ENCODE assay signal across 11 mouse cellular contexts in the genomic region with DNA sequence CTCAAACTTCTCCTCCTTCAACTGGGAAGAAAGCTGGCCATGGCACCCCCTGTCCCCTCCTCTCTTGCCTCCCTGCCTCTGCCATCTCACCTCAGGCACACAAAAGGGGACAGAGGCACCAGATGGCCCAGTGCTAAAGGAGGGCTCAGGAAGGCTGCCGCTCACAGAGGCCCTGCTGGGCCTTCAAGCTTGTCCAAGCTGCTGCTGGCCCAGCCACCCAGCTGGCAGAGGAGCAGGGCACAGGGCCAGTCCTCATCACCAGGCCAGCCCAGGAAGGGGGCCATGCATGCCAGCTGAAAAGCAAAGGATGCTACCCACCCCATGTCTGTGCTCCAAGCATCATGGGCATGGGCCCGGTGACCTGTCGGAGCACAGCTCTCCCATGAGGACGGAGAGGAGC. TPM values are rescaled to one million over a fixed set of nuclear protein-coding genes. Genes with fewer than 3 reads are reported as not detected.
DNase-seq lines count a peak whose midpoint lies in the region; ATAC-seq and TF ChIP-seq lines count a peak whose summit lies in the region.
"Had no signal": no experiment of that assay in that cellular context is flagged by ENCODE, and none has a peak within 500 bp of the region (broad histone marks: within the 10 kb centered on the region; RNA-seq: fewer than 3 reads in every experiment).

No protein-coding gene starts in this region.

- no peak overlapping the region for H3K4me2 ChIP-seq in midbrain, embryonic 13.5 days (replicated peaks)
- H3K4me2 ChIP-seq: limb, embryonic 12.5 days; lung, embryonic 15.5 days had no signal

- H3K36me3 ChIP-seq in forebrain, embryonic 10.5 days (replicated peaks) = no peaks in the 10 kb centered on the region
- no peaks in the 10 kb centered on the region for H3K36me3 ChIP-seq in midbrain, embryonic 13.5 days
- H3K36me3 ChIP-seq: limb, embryonic 12.5 days; lung, embryonic 15.5 days had no signal

- H3K9ac ChIP-seq in midbrain, embryonic 13.5 days (replicated peaks) = no peak overlapping the region
- H3K9ac ChIP-seq: limb, embryonic 12.5 days; lung, embryonic 15.5 days had no signal

- H3K9me3 ChIP-seq in forebrain, embryonic 10.5 days = no peaks in the 10 kb centered on the region
- H3K9me3 ChIP-seq in midbrain, embryonic 13.5 days = no peaks in the 10 kb centered on the region
- H3K9me3 ChIP-seq: limb, embryonic 12.5 days; lung, embryonic 15.5 days had no signal

- intact Hi-C loops in left cerebral cortex, adult 2 months (cut with DNase I) = no loop called here

- H3K4me1 ChIP-seq in forebrain, embryonic 10.5 days = peaks cover 49% of the 10 kb centered on the region
- peaks cover 24% of the 10 kb centered on the region for H3K4me1 ChIP-seq in midbrain, embryonic 13.5 days (replicated peaks)

- peak in 1 of 2 experiments; percentile 40 for DNase-seq in layer of hippocampus, adult 2 months (ENCODE audit: low spot score in 2 of 2)
- DNase-seq in layer of hippocampus, adult 9-10 months (ENCODE audit: low spot score) = no peak
- DNase-seq in cerebellum, adult 11-12 months = peak; percentile 91
- DNase-seq in forebrain, embryonic 10.5 days (ENCODE audit: extremely low spot score, low spot score) = no peak
- no peak for DNase-seq in kidney, postnatal 4 days
- DNase-seq in left cerebral cortex, adult 2 months (ENCODE audit: extremely low spot score in 1 of 2, low spot score in 2 of 2) = no peak
- DNase-seq: thymus, postnatal 25 days had no signal

- TF ChIP-seq CTCF in layer of hippocampus, adult 2 months (conservative IDR thresholded peaks at IDR 0.05) = no peak
- no peak for TF ChIP-seq CTCF in left cerebral cortex, adult 2 months (IDR thresholded peaks at IDR 0.05)

- H3K27ac ChIP-seq in layer of hippocampus, adult 2 months = peak overlapping the region; percentile 32; the same call in 1 of the 2 replicates
- H3K27ac ChIP-seq in forebrain, embryonic 10.5 days = peak overlapping the region; percentile 62; the same call in 1 of the 2 replicates
- H3K27ac ChIP-seq in midbrain, embryonic 13.5 days = no peak overlapping the region; the same call in 1 of the 2 replicates
- H3K27ac ChIP-seq in left cerebral cortex, adult 2 months = no peak overlapping the region
- H3K27ac ChIP-seq: limb, embryonic 12.5 days; lung, embryonic 15.5 days had no signal

- no peak overlapping the region for H3K4me3 ChIP-seq in layer of hippocampus, adult 2 months
- H3K4me3 ChIP-seq in forebrain, embryonic 10.5 days = no peak overlapping the region
- H3K4me3 ChIP-seq in midbrain, embryonic 13.5 days (replicated peaks) = no peak overlapping the region
- H3K4me3 ChIP-seq in left cerebral cortex, adult 2 months = no peak overlapping the region
- H3K4me3 ChIP-seq: limb, embryonic 12.5 days; lung, embryonic 15.5 days had no signal

- WGBS in forebrain, embryonic 10.5 days = 89% methylated on average over 4 of the region's 4 CpGs
- 80% methylated on average over 4 of the region's 4 CpGs for WGBS in midbrain, embryonic 13.5 days

- peak; percentile 53; the same call in 1 of the 2 replicates for ATAC-seq in midbrain, embryonic 13.5 days
- no peak for ATAC-seq in frontal cortex, adult (ENCODE audit: low TSS enrichment)

- peaks cover 48% of the 10 kb centered on the region for H3K27me3 ChIP-seq in forebrain, embryonic 10.5 days (ENCODE audit: poor library complexity, severe bottlenecking)
- 0 out of 2 replicates have a peak, but pooled peaks cover 3% of the 10 kb centered on the region for H3K27me3 ChIP-seq in midbrain, embryonic 13.5 days
- H3K27me3 ChIP-seq: lung, embryonic 15.5 days had no signal

RNA-seq across cellular contexts. Expression of a gene that starts 36.5 kb away (rescaled TPM):
- total RNA-seq in layer of hippocampus, adult 2 months (2021) = 10 to 100 TPM; 26.5 to 28.1 TPM
- polyA plus RNA-seq in forebrain, embryonic 10.5 days (2016; fragmentation: Nextera tagmentation; extraction: Ambion mirVana) = 3.6 and 4.1 TPM in 2 replicates
- polyA plus RNA-seq in midbrain, embryonic 13.5 days (2015; fragmentation: Nextera tagmentation; extraction: Ambion mirVana) = 5.9 and 9.4 TPM in 2 replicates
- 10 to 100 TPM; 60.4 to 75.1 TPM for total RNA-seq in left cerebral cortex, adult 2 months (2021)

Comparison
In these comparisons a context has a peak if more than half of its experiments do, and no peak if none do; other contexts are left out.
1. H3K27ac ChIP-seq: peak in layer of hippocampus, adult 2 months (single experiment) and forebrain, embryonic 10.5 days (single experiment); none in midbrain, embryonic 13.5 days (single experiment) and left cerebral cortex, adult 2 months (single experiment).